Mouse (Mus musculus): ENCODE data around the gene Mospd1. TPM values are rescaled to one million over a fixed set of nuclear protein-coding genes. Genes with fewer than 3 reads are reported as not detected.

The Mospd1 gene
- total RNA-seq (2021), result 10 to 100 TPM; 10.7 to 11.8 TPM

DNA sequence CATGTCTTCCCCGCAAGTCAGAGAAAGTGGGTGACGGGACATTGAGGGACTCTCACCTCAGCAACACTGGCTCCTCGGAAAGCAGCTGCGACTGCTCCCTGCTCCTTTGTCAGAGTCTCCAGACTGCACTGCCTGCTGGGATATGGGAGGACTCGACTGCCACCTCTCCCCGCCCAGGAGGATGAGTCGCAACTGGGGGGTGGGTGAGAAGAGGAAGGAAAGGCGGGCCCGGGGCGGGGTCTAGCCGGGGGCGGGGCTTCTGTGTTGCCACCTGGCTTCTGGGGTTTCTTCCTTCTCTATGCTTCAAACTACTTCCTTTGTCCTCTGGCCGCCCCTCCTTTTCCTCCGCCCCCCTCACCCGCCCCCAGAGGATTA is at the start of gene Mospd1:
TSS of gene Mospd1 (minus strand) at position 137 of the 375 bp plus-strand sequence.
- peak; percentile 77 to 79 for DNase-seq

DNA sequence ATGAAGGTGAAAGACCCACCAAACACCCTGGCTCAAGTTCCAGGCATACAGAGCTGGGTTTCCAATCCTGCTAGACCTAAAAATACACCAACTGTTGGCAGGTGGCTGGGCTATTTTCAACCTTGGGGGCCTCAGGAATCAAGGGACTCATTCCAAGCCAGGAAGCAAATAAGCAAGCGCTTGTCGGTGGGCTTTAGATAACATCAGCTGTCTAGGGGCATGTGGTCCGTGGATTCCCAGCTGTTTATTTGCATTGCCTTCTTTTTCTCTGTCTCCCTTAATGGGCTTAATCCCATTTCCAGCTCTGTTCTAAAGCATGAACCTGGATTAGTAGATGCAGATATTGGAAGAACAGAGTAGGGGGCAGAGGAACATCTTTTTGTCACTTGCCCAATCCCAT is 16.1 kb upstream of the Mospd1 start:
- DNase-seq, result no peak

DNA sequence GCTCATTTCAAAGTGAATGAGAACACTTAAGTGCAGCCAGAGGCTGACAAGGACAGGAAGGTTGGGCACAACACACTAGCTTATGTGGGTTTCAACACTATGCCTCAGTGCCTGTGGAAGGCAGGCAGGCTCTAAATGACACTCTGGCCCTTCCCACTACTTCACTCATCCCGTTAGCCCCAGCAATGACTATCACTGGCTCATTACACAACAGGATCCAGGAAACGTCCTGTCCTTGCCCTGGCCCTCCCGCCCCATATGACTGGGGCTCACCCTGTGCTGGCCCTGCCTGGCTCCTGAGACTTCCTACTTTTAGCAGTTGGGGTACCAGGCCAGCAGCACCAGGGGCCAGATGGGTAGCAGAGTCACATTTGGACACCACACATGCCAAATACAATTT is 12.8 kb upstream of the Mospd1 start:
- DNase-seq, result no peak

DNA sequence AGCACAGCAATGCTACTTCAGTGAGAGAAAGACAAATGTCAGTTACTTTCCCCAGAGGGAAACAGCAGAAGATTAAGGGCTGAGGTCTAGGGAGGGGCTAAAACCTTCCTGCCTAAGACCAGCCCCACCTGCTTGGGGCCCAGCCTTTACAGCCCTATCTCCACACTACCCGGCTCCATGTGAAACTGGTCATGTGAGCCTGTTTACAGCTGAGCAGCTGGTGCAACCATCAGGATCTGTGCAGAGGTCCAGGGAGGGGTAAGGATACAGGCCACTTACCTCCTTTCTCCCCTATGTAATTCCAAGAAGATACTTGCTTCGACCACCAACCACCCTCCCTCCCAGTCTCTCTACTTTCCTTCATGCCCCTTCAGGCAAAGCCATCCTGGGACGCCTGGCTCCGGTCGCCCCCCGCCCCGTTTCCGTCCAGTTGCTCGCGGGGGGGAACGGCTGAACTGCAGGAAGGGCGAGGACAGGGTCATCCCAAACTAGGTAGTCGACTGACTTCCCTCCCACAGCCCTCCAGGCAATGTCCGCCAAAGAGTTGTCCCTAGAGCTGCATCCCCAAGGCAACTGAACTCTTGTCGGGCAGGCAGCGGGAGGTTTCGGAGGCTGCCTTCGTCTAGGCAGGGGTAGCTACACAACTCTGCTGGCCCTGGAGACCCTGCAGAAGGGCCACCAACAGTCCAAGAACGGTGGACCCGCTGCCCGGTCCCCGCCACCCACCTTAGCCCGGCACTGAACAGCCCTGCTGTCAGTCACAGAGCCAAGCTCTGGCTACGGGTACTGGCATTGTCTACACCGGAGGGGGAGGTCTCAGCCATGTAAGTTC is 552 bp downstream of the Mospd1 start:
- peak; percentile 5 to 6 for DNase-seq

DNA sequence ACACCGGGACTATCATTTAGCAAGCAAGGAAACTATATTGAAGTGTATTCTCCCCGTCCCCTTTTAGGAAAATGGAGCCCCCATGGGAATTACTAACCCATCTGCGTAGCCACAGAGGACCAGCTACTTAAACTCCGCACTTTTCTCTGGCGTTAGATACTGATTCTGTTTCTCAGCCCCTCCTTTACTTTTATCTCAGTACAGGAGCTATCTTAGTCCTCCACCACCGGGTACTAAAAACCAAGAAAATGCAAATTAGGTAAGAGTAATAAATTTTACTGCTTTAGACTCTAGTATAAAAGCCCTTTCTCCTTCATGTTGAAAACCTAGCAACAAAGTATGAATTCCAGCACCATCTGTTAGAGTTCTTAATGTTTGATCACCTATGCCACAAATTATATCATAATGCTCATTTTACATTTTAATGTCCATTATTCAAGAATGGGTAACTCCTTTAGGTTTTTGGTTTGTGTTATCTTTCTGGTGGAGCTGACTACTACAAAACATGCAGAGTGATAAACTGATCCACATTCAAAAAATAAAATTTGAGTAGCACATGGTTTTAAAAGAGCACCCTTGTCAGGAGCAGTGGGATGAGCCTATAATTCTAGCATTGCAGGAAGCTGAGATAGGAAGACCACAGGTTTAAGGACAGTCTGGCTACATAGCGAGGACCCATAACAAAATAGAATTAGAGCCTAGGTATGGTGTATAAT is 5.5 kb downstream of the Mospd1 start:
- DNase-seq, result no peak

DNA sequence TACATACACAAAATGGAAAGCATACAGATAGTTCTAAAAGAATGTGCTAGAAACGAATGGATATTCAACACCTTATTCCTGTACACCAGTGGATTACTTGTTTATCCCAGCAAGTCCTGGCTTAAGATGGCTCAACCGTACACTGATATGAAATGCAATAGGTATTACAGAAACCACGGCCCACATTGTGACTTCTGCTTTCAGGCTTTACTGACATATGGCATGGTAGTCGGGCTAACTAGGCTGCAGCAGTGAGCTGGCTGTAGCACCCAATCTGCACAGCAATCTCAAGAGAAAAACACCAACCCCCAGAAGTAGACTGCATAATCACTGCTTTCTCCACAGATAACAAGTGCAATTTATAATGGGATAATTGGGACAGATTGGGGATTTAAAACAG is 21.9 kb downstream of the Mospd1 start:
- no peak for DNase-seq

DNA sequence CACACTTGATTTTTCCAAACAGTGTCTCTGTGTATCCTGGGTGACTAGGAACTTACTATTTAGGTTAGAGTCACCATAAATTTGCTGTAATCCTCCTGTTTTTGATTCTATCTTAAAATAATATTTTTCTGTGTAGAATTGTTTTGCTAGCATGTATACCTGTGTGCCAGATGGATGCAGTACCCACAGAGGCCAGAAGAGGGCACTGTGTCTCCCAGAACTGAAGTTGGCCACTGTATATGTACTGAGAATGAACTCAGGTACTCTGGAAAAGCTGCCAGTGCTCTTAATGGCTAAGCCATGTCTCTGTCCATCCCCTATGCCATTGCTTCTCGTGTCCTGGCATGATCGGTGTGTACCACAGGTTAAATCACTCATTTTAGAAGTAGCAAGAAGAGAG is 28.8 kb downstream of the Mospd1 start:
- no peak for DNase-seq

DNA sequence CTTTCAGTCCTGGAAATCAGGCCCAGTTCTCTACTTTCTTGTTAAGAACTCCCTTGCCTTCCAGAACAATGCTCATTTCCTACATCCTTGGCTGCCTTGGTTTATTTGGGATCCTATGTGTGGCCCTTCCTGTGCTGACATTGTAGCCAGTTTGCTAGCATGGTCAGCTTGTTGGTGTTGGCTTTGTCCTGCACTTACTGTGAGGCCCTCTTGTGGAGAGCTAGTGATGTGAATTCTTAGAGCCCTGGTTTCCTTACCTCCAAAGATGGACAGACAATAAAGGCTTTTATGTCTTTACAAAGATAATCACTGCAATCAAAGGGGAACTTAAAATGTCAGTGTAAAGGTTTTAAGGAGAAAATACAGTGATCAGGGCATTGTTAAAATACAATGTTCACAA is 32.9 kb downstream of the Mospd1 start:
- no peak for DNase-seq

DNA sequence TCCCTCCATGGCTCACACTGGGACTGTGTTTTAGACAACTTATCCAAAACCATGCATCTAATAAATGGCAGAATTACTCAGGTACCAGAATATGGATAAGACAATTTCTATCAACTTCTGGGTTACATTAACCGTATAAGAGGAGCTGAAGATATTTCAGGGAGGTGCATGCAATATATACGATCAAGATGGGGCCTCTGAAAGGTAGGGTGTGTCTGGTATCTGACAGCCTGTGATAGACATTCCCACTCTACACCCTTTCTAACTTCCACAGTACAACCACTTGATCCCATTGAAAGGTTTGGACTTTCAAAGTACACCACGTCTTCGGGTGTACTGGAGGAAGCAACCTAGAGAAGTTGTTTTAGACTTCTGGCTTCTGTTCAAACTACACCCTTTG is 39.9 kb downstream of the Mospd1 start:
- no peak for DNase-seq

DNA sequence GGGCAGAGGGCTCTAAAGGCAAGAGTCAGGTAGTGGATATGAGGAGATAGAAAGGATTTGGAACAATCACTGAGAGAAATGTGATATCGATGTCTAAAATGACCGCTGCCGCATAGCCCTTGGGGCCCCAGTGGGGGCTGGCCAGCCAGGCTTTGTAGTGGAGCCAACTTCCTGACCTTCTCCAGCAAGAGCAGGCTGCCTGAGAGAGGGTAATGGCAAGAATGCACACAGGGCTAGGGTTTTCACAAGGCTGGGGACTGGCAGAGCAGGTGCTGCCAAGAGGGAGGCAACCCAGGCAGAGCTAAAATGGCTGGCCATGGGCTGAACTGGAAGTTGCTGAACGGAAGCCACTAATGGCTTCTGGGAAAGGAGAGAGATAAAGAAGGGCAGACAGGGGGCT is 49.2 kb downstream of the Mospd1 start:
- DNase-seq, result no peak

DNA sequence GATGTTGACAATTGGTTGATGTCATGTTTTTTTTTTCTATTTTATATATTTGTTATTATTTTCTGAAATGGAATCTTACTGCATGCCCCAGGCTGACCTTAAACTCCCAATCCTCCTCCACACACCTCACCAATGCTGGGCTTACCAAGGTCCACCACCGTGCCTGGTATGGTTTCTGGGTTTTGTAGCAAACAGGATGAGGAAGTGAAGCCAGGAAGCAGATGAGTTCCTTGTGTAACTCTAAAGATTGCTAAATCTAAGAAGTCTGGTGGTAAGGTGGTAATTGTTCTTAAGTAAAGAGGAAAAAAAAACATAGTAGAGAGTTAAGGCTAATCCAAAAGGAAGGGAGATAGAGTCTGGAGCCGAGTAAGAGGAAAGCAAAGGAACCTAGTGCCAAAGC is 49.7 kb downstream of the Mospd1 start:
- no peak for DNase-seq

Other genes starting within 250 kb of the Mospd1 start
- gene Plac1, start 130.4 kb downstream of the Mospd1 start, total RNA-seq (2021), result not detected
- gene Fam122b, start 100.7 kb downstream of the Mospd1 start, total RNA-seq (2021), result 1 to 10 TPM; 3.1 to 3.6 TPM
- not detected for gene Fam122c, start 97.1 kb downstream of the Mospd1 start, total RNA-seq (2021)
- gene Etd, start 64.4 kb upstream of the Mospd1 start, total RNA-seq (2021), result not detected
- 100 to 1,000 TPM; 175 to 179 TPM for gene Rtl8c, start 237.5 kb upstream of the Mospd1 start, total RNA-seq (2021)
- not detected for gene Gm14597, start 238.5 kb upstream of the Mospd1 start, total RNA-seq (2021)